Mouse (Mus musculus): ENCODE data around the gene Exosc8.

DNA sequence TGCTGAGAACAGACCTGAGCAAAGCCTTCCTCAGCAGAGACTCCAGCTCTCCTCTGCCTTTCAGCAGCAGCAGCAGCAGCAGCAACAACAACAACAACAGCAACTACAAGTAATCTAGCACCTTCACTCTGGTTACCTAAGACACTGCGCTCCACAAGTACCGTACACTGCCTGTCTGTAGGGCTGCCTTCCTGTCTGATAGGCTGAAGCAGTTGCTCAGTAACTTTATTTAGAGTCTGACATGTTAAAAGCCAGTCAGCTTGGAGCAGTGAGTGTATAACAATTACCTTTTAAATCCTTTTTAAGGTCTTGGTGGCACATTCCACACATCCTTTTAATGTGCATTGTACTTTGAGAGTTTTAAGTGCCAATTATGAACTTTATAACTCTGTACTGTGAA, 7.6 kb downstream of the Exosc8 start:
- TF ChIP-seq CHD2 (IDR thresholded peaks at IDR 0.05; ENCODE audit: low read depth, low read length): no peak
- TF ChIP-seq MAFK (IDR thresholded peaks at IDR 0.05; ENCODE audit: insufficient read depth, low read depth, low read length): no peak
- no peak for TF ChIP-seq HCFC1 (IDR thresholded peaks at IDR 0.05; ENCODE audit: borderline replicate concordance, insufficient read depth, low read length)
